Mouse (Mus musculus) ovary, postnatal 10 days (tissue): ENCODE measurements around the gene Add2.

ENCODE experiments used
- DNase-seq: peaks from one replicate; pipeline ENCODE4 v3.0.0; 2022; ENCODE audit warnings: low spot score

Gene Add2

GRCm38 (mm10) chr6:86079323-86079722, 50.8 kb downstream of the Add2 start:
- no peak for DNase-seq

DNA sequence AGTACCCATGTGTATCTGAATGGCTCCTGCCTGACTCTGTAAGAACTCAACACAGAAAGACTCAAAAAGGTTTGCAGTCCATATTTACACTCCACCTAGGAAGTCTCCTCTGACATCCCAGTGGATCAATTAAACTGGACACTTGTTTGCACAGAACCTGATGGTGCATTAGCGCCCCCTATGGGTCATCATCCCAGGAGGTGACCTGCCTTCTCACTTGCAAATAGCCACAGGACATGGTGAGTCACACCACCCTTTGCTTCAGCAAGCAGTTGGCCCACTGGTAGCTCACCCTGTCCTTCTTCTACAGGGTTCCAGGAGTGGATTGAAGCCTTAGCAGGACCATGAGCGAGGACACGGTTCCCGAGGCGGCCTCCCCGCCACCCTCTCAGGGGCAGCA, 57.0 kb downstream of the Add2 start:
- no peak for DNase-seq

- DNase-seq: peak; percentile 15
Observed at GRCm38 (mm10) chr6:86086851-86087571, 58.5 kb downstream of the Add2 start.

DNA sequence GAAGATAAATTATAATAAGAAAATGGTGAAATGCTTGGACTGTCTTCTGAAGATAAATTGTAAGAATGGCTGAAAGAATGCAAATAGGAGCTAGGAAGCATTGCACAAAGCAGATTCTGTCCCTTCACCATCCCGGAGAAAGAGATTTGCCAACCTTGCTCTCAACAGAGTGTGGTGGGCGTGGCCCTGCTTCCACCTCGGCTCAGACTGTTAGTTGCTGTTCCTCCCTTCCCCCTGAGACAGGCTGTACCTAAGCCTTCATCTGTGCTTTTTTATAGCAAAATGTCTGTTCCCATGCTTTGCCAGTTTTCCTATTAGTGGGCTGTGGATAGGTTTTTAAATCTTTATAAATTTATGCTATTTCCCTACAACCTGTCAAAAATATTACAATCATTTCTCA, 59.3 kb downstream of the Add2 start:
- DNase-seq: no peak

DNA sequence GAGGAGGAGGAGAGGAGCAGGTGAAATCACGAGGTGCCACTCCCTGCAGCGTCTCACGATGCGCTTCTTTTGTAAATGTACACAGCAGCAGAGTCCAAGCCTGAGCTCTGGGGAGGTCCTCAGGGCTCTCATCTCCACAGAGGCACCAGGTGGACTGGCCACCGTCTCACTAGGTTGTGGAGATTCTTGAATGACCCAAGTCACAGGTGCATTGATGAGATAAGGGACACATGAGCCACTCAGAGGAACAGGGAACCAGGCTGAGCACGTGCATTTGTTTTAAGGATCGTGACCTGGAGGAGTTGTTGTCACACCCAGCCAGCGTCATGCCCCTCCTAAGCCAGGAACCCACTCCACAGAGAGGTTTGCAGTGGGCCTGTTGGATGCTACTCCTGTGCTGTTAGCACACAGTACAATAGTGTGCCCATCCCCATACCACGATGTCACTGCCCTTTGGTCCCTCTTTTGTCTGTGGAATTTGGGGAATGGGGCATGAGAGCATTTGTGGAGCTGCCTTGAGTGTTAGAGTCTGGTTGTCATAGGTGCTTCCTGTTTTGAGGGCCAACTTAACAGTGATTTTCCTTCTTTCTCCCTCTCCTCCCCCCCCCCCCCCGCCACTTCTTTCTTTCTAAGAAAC, 65.8 kb downstream of the Add2 start:
- no peak for DNase-seq

DNA sequence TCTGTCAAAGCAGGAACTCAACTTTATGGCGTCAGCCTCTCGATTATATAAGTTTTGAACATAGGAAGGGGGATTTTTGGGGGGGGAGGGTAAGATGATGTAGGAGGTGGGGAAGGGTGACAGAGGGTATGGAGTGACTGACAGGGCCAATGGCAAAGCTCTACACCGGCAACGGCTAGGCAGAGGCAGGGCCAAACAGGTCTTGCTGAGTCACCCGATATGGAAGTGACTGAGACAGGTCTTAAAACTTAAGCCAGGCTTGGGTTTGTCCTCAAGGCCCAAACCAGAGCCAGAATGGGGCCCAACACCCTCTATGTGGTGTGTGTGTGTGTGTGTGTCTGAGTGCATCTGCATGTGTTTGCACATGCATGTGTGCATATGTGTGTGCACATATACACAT, 67.0 kb downstream of the Add2 start:
- no peak for DNase-seq

DNA sequence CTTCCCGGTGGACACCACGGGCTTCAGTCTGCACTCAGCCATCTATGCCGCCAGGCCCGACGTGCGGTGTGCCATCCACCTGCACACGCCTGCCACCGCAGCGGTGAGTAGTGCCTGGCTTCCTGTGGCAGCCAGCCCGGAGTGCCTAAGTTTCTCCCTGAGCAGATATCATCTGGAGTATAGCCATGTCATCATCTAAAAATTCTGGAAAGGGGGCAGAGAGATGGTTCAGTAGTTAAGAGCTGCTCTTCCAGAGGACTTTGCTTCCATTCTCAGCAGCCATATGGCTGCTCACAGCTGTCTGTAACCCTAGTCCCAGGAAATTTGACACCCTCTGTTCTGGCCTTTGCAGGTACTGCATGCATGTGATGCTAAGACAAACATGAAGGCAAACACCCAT, 68.3 kb downstream of the Add2 start:
- no peak for DNase-seq

GRCm38 (mm10) chr6:86097155-86097554, 68.7 kb downstream of the Add2 start:
- no peak for DNase-seq

DNA sequence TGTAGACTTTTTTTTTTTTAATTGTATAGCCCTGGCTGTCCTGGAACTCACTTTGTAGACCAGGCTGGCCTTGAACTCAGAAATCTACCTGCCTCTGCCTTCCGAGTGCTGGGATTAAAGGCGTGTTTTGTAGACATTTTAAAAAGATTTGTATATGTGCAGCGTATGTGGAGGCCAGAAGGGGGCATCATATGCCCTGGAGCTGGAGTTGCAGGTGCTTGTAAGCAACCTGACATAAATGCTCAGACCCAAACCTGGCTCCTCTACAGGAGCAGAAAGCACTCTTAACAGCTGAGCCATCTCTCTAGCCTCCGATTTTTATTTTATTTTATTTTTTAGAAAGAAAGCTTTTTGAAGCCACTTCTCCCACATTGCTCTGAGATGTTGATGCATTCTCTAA, 70.5 kb downstream of the Add2 start:
- DNase-seq: no peak

DNA sequence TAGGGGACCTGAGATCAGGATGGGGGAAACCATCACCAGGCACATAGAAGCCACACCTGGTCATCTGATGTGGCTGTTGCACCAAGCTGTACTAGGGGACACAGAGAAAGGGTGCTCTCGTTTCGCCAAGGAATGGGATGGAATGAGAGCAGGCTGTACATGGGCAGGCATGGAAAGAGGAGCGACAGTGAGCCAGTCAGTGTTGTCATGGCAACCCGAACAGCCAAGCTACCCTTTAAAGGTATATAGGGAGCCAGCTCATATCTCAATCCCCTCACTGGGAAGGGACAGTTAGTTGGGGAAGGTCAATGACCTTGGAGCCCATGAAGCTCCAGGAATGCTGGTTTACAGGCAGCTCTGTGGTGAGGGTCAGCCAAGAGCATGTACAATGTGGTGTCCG, 73.0 kb downstream of the Add2 start:
- DNase-seq: no peak

- DNase-seq: no peak
Observed at GRCm38 (mm10) chr6:86102874-86103273, 74.4 kb downstream of the Add2 start.

GRCm38 (mm10) chr6:86103614-86104013, 75.1 kb downstream of the Add2 start:
- no peak for DNase-seq

- no peak for DNase-seq
Observed at GRCm38 (mm10) chr6:86104719-86105118, 76.2 kb downstream of the Add2 start.

DNA sequence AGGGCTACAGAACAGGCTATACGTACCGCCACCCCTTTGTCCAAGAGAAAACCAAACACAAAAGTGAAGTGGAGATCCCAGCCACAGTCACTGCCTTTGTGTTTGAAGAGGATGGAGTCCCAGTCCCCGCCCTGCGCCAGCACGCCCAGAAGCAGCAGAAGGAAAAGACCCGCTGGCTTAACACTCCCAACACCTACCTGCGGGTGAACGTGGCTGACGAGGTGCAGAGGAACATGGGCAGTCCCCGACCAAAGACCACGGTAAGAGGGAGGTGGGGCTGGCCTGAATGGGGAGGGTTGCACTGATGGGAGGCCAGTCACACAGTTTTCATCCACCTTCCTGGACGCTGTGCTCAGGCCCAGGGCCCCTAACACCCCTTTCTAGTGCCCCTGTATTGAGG, 77.6 kb downstream of the Add2 start:
- DNase-seq: no peak

GRCm38 (mm10) chr6:86107101-86107500, 78.6 kb downstream of the Add2 start:
- no peak for DNase-seq

GRCm38 (mm10) chr6:86115843-86116242, 87.4 kb downstream of the Add2 start:
- no peak for DNase-seq

GRCm38 (mm10) chr6:86123057-86123456, 94.6 kb downstream of the Add2 start:
- no peak for DNase-seq

DNA sequence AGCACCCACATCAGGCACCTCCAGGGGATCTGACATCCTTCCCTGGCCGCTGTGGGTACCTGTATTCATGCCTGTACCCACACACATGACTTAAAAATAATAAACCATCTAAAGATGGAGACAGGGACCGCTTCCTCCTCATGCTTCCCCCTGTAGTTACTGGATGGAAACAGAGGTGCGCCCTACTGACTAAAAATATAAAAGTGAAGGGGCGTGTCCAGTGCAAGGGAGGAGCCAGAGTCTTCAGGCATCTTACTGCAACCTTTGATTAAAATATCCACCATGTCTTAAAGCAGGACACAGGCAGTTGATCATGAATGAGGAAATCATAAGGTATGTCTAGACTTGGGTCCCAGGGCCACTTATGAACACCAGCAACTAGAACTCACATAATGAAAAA, 97.3 kb downstream of the Add2 start:
- DNase-seq: no peak

- DNase-seq: peak; percentile 18
Observed at GRCm38 (mm10) chr6:86126953-86127581, 98.6 kb downstream of the Add2 start.

GRCm38 (mm10) chr6:86128504-86128903, 100.0 kb downstream of the Add2 start:
- DNase-seq: no peak

- no peak for DNase-seq
Observed at GRCm38 (mm10) chr6:86129872-86130498, 101.5 kb downstream of the Add2 start.

DNA sequence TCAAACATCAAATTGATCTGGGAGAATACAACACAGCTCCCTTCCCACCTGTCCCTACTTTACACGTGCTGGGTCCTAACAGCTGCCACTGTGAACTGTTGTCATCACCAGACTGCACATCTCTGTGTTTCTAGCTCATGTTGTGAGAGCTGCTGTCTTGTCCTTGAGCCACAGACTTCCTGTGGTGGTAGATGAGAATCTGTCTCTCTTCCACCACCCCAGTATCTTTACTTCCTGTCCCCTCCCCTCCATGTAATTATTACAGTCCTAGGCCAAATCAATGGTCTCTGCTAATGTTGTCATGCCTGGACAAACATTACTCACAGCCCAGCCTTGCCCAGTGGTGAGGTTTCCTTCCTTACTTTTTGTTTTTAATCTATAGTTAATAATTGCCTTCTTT, 105.4 kb downstream of the Add2 start:
- no peak for DNase-seq

- DNase-seq: no peak
Observed at GRCm38 (mm10) chr6:86136206-86136605, 107.7 kb downstream of the Add2 start.
